33 mouse cellular contexts compared by ENCODE assay signal in genomic region chr6:37553926-37554325, GRCm38 (mm10). TPM values are rescaled to one million over a fixed set of nuclear protein-coding genes. Genes with fewer than 3 reads are reported as not detected.
DNase-seq lines count a peak whose midpoint lies in the region; ATAC-seq and TF ChIP-seq lines count a peak whose summit lies in the region.
"Had no signal": no experiment of that assay in that cellular context is flagged by ENCODE, and none has a peak within 500 bp of the region (broad histone marks: within the 10 kb centered on the region; RNA-seq: fewer than 3 reads in every experiment).

No protein-coding gene starts in this region.

- peak overlapping the region; percentile 83 for H3K27ac ChIP-seq in gastrocnemius, adult 2 months
- no peak overlapping the region for H3K27ac ChIP-seq in liver, adult 2 months (replicated peaks; ENCODE audit: insufficient read depth, low read depth, low read length)
- no peak overlapping the region for H3K27ac ChIP-seq in liver, embryonic 12.5 days
- no peak overlapping the region for H3K27ac ChIP-seq in liver, postnatal 0 days (ENCODE audit: low read depth)
- H3K27ac ChIP-seq in hindbrain, embryonic 14.5 days = no peak overlapping the region
- H3K27ac ChIP-seq: embryonic facial prominence, embryonic 10.5 days; embryonic facial prominence, embryonic 13.5 days; forebrain, embryonic 12.5 days; forebrain, embryonic 15.5 days; heart, adult 2 months; heart, embryonic 10.5 days; heart, embryonic 13.5 days; hindbrain, embryonic 15.5 days had no signal

- H3K4me2 ChIP-seq in liver, embryonic 12.5 days = no peak overlapping the region
- H3K4me2 ChIP-seq in liver, postnatal 0 days (ENCODE audit: low read depth, low read length) = no peak overlapping the region
- H3K4me2 ChIP-seq in hindbrain, embryonic 14.5 days (replicated peaks) = no peak overlapping the region
- H3K4me2 ChIP-seq: embryonic facial prominence, embryonic 13.5 days; forebrain, embryonic 12.5 days; forebrain, embryonic 15.5 days; heart, embryonic 13.5 days; hindbrain, embryonic 15.5 days had no signal

- TF ChIP-seq CTCF in gastrocnemius, adult 2 months (IDR thresholded peaks at IDR 0.05) = no peak
- TF ChIP-seq CTCF in liver, adult 2 months (IDR thresholded peaks at IDR 0.05; ENCODE audit: low read depth, low read length) = no peak
- TF ChIP-seq CTCF in liver, postnatal 0 days (IDR thresholded peaks at IDR 0.05; ENCODE audit: low read depth) = no peak

- no peak overlapping the region for H3K4me3 ChIP-seq in gastrocnemius, adult 2 months
- no peak overlapping the region for H3K4me3 ChIP-seq in liver, adult 2 months (ENCODE audit: insufficient read depth, low read depth, low read length)
- no peak overlapping the region for H3K4me3 ChIP-seq in liver, embryonic 12.5 days
- no peak overlapping the region for H3K4me3 ChIP-seq in liver, postnatal 0 days (ENCODE audit: low read depth, low read length)
- no peak overlapping the region for H3K4me3 ChIP-seq in hindbrain, embryonic 14.5 days (replicated peaks; ENCODE audit: low read length)
- H3K4me3 ChIP-seq: embryonic facial prominence, embryonic 10.5 days; embryonic facial prominence, embryonic 13.5 days; erythroblast, embryonic 14.5 days; forebrain, embryonic 12.5 days; forebrain, embryonic 15.5 days; heart, adult 2 months; heart, embryonic 10.5 days; heart, embryonic 13.5 days; hindbrain, embryonic 15.5 days had no signal

- DNase-seq in gastrocnemius, adult 2 months = peak; percentile 56
- DNase-seq in gastrocnemius, postnatal 14 days = no peak
- DNase-seq in liver, adult 2 months (ENCODE audit: extremely low read depth, low read depth, low spot score) = peak; percentile 86
- DNase-seq in adipocyte (ENCODE audit: low spot score) = peak; percentile 29
- peak; percentile 65 for DNase-seq in liver, postnatal 0 days
- DNase-seq in right cerebral cortex, adult 18-20 months = no peak
- no peak for DNase-seq in hindbrain, embryonic 14.5 days (ENCODE audit: low spot score)
- DNase-seq: adrenal gland, adult 8-10 months; adrenal gland, postnatal 25 days; B cell, adult 2 months; cerebellum, adult 11-12 months; cerebellum, adult 8-10 months; cerebellum, postnatal 36 days; embryo, embryonic 11 days; heart, adult 2 months; heart, postnatal 4 days had no signal

- H3K4me1 ChIP-seq in liver, adult 2 months (ENCODE audit: control insufficient read depth, insufficient read depth, low read length) = no peaks in the 10 kb centered on the region
- no peaks in the 10 kb centered on the region for H3K4me1 ChIP-seq in liver, embryonic 12.5 days
- H3K4me1 ChIP-seq in liver, postnatal 0 days (ENCODE audit: insufficient read depth) = no peaks in the 10 kb centered on the region
- H3K4me1 ChIP-seq in hindbrain, embryonic 14.5 days (replicated peaks; ENCODE audit: control insufficient read depth, insufficient read depth, low read length) = no peaks in the 10 kb centered on the region
- H3K4me1 ChIP-seq: embryonic facial prominence, embryonic 10.5 days; embryonic facial prominence, embryonic 13.5 days; forebrain, embryonic 12.5 days; forebrain, embryonic 15.5 days; heart, embryonic 10.5 days; heart, embryonic 13.5 days; hindbrain, embryonic 15.5 days had no signal

- 11% methylated on average over 3 of the region's 3 CpGs for WGBS in liver, adult 2 months
- 40% methylated on average over 3 of the region's 3 CpGs for WGBS in liver, embryonic 12.5 days (ENCODE audit: insufficient replicate concordance)
- WGBS in liver, postnatal 0 days (ENCODE audit: insufficient replicate concordance) = 41% methylated on average over 3 of the region's 3 CpGs
- 79% methylated on average over 3 of the region's 3 CpGs for WGBS in hindbrain, embryonic 14.5 days

- no peaks in the 10 kb centered on the region for H3K27me3 ChIP-seq in liver, adult 2 months (ENCODE audit: control insufficient read depth, insufficient read depth, low read length)
- no peaks in the 10 kb centered on the region for H3K27me3 ChIP-seq in liver, embryonic 12.5 days (replicated peaks)
- H3K27me3 ChIP-seq in liver, postnatal 0 days (ENCODE audit: insufficient read depth, low read length) = no peaks in the 10 kb centered on the region
- no peaks in the 10 kb centered on the region for H3K27me3 ChIP-seq in hindbrain, embryonic 14.5 days (ENCODE audit: control insufficient read depth, insufficient read depth, low read length)
- H3K27me3 ChIP-seq: CH12.LX; embryonic facial prominence, embryonic 13.5 days; forebrain, embryonic 12.5 days; forebrain, embryonic 15.5 days; heart, embryonic 13.5 days; hindbrain, embryonic 15.5 days had no signal

- no peaks in the 10 kb centered on the region for H3K9me3 ChIP-seq in liver, embryonic 12.5 days (replicated peaks)
- H3K9me3 ChIP-seq in liver, postnatal 0 days (ENCODE audit: low read length) = no peaks in the 10 kb centered on the region
- no peaks in the 10 kb centered on the region for H3K9me3 ChIP-seq in hindbrain, embryonic 14.5 days (ENCODE audit: control insufficient read depth, low read length)
- H3K9me3 ChIP-seq: embryonic facial prominence, embryonic 10.5 days; embryonic facial prominence, embryonic 13.5 days; forebrain, embryonic 12.5 days; forebrain, embryonic 15.5 days; G1E; heart, embryonic 10.5 days; hindbrain, embryonic 15.5 days had no signal

- intact Hi-C loops in gastrocnemius, adult 2 months (cut with DNase I) = no loop called here
- intact Hi-C loops in gastrocnemius, postnatal 14 days (cut with DNase I; ENCODE audit: low total_unique reads) = no loop called here

- H3K9ac ChIP-seq in liver, adult 2 months (ENCODE audit: low read depth, low read length) = no peak overlapping the region
- no peak overlapping the region for H3K9ac ChIP-seq in liver, embryonic 12.5 days
- H3K9ac ChIP-seq in liver, postnatal 0 days (replicated peaks) = no peak overlapping the region
- H3K9ac ChIP-seq in hindbrain, embryonic 14.5 days = no peak overlapping the region
- H3K9ac ChIP-seq: embryonic facial prominence, embryonic 13.5 days; forebrain, embryonic 12.5 days; forebrain, embryonic 15.5 days; heart, embryonic 13.5 days; hindbrain, embryonic 15.5 days had no signal

- peaks cover 34% of the 10 kb centered on the region for H3K36me3 ChIP-seq in liver, adult 2 months (ENCODE audit: control insufficient read depth, insufficient read depth, low read length)
- H3K36me3 ChIP-seq in liver, embryonic 12.5 days = no peaks in the 10 kb centered on the region
- peaks cover 12% of the 10 kb centered on the region; the same call in 1 of the 2 replicates for H3K36me3 ChIP-seq in liver, postnatal 0 days (replicated peaks; ENCODE audit: insufficient read depth, low read length)
- no peaks in the 10 kb centered on the region for H3K36me3 ChIP-seq in hindbrain, embryonic 14.5 days (replicated peaks; ENCODE audit: control insufficient read depth, insufficient read depth)
- H3K36me3 ChIP-seq: embryonic facial prominence, embryonic 10.5 days; embryonic facial prominence, embryonic 13.5 days; forebrain, embryonic 12.5 days; forebrain, embryonic 15.5 days; G1E; heart, embryonic 10.5 days; heart, embryonic 13.5 days; hindbrain, embryonic 15.5 days had no signal

- no peaks in the 10 kb centered on the region for H3K79me2 ChIP-seq in liver, adult 2 months (ENCODE audit: control insufficient read depth, insufficient read depth, low read length)

- no peak for TF ChIP-seq POLR2A in liver, adult 2 months (IDR thresholded peaks at IDR 0.05; ENCODE audit: extremely low read depth, insufficient read depth, low read length)

- 0 out of 2 replicates have a peak, but pooled peaks have one; percentile 15 for TF ChIP-seq EP300 in liver, postnatal 0 days (IDR thresholded peaks at IDR 0.05; ENCODE audit: low read depth)

- no peak for ATAC-seq in liver, embryonic 12.5 days
- ATAC-seq in liver, postnatal 0 days = peak; percentile 92
- no peak for ATAC-seq in hindbrain, embryonic 14.5 days (ENCODE audit: low FRiP score)
- ATAC-seq: forebrain, embryonic 15.5 days had no signal

RNA-seq across cellular contexts. Expression of gene Akr1d1, which starts 24.0 kb away (rescaled TPM):
- total RNA-seq in gastrocnemius, adult 2 months (2021) = not detected
- total RNA-seq in gastrocnemius, postnatal 14 days (2021) = not detected
- 234 and 301 TPM in 2 replicates for total RNA-seq in liver, adult 2 months (2014; rRNA removed)
- polyA plus RNA-seq in liver, adult 2 months (2012; rRNA removed) = 73.2 and 89.2 TPM in 2 replicates
- polyA plus RNA-seq in liver, embryonic 12.5 days (2016; fragmentation: Nextera tagmentation; extraction: Ambion mirVana) = 0.19 and 0.36 TPM in 2 replicates
- 74.3 and 79.1 TPM in 2 replicates for polyA plus RNA-seq in liver, postnatal 0 days (2015; fragmentation: Nextera tagmentation; extraction: Ambion mirVana)
- not detected in 2 replicates for polyA plus RNA-seq in hindbrain, embryonic 14.5 days (2014; fragmentation: Nextera tagmentation; extraction: Ambion mirVana)
- total RNA-seq: CH12.LX; G1E; granulocyte monocyte progenitor cell, adult 5-6 weeks; heart, adult 2 months; heart, postnatal 14 days; heart, postnatal 4 days had no signal
- polyA plus RNA-seq: brain, embryonic 14.5 days; cortical plate, adult 2 months; embryonic facial prominence, embryonic 10.5 days; embryonic facial prominence, embryonic 13.5 days; erythroblast, embryonic 14.5 days; forebrain, embryonic 12.5 days; forebrain, embryonic 15.5 days; G1E; heart, adult 2 months; heart, embryonic 10.5 days; heart, embryonic 13.5 days; heart, embryonic 16.5 days; hindbrain, embryonic 11.5 days; hindbrain, embryonic 15.5 days had no signal

Comparison
In these comparisons a context has a peak if more than half of its experiments do, and no peak if none do; other contexts are left out.
1. DNase-seq: peak in gastrocnemius, adult 2 months (single experiment), liver, adult 2 months (single experiment), adipocyte (single experiment) and liver, postnatal 0 days (single experiment); none in gastrocnemius, postnatal 14 days (single experiment), right cerebral cortex, adult 18-20 months (single experiment) and hindbrain, embryonic 14.5 days (single experiment).
2. RNA of gene Akr1d1, which starts 24.0 kb away (polyA plus RNA-seq): 74.3 to 79.1 TPM in liver, postnatal 0 days and 73.2 to 89.2 TPM in liver, adult 2 months; 0.19 to 0.36 TPM in liver, embryonic 12.5 days and not detected in hindbrain, embryonic 14.5 days; every median in the first group is over 10 times any median in the second.